In the genomic region with DNA sequence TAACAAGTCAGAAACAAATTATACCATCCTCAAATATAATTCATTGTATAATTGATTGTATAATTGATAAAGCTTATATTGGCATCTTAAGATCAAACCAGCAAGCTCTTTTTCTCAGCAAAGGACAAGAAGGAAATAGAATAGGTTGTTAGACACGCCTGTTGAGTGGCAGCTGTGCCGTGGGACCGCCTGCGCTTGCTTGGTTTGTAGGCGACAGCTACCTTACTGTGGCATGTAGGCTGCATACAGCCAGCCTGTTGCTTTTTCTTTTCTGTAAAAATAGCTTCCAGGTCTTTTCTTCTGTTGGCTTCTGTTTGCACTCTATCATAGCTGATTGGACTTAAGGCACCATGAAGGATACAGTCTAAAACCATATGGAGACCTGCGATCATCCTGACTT, we compare ENCODE assay signal across 12 mouse cellular contexts.
"Had no signal": no experiment of that assay in that cellular context is flagged by ENCODE, and none has a peak within 500 bp of the region (broad histone marks: within the 10 kb centered on the region; RNA-seq: fewer than 3 reads in every experiment).

No protein-coding gene starts in this region.

- DNase-seq: kidney, adult 2 months; kidney, postnatal 14 days; layer of hippocampus, postnatal 36 days; left cerebral cortex, postnatal 4 days; lung, adult 2 months; lung, postnatal 36 days had no signal

- H3K4me3 ChIP-seq: hindbrain, embryonic 15.5 days; kidney, embryonic 15.5 days; limb, embryonic 13.5 days; liver, embryonic 15.5 days; midbrain, embryonic 13.5 days; stomach, embryonic 15.5 days had no signal

- H3K27ac ChIP-seq: hindbrain, embryonic 15.5 days; kidney, embryonic 15.5 days; limb, embryonic 13.5 days; liver, embryonic 15.5 days; midbrain, embryonic 13.5 days; stomach, embryonic 15.5 days had no signal
